In genomic region chr12:98850767-98851166, GRCm38 (mm10) we compare ENCODE assay signal across 8 mouse cellular contexts. TPM values are rescaled to one million over a fixed set of nuclear protein-coding genes. Genes with fewer than 3 reads are reported as not detected.
DNase-seq lines count a peak whose midpoint lies in the region; ATAC-seq and TF ChIP-seq lines count a peak whose summit lies in the region.

No protein-coding gene starts in this region.

- no peaks in the 10 kb centered on the region for H3K36me3 ChIP-seq in kidney, embryonic 16.5 days (ENCODE audit: insufficient read depth, low read length)
- H3K36me3 ChIP-seq in ES-Bruce4 (ENCODE audit: control insufficient read depth, insufficient read depth, low read length, poor library complexity, severe bottlenecking) = no peaks in the 10 kb centered on the region; the same call in 1 of the 2 replicates
- H3K36me3 ChIP-seq in embryonic facial prominence, embryonic 11.5 days (replicated peaks; ENCODE audit: control insufficient read depth, insufficient read depth, low read depth, low read length) = no peaks in the 10 kb centered on the region
- H3K36me3 ChIP-seq in limb, embryonic 10.5 days = no peaks in the 10 kb centered on the region

- no peak overlapping the region for H3K27ac ChIP-seq in kidney, embryonic 16.5 days (ENCODE audit: low read length)
- H3K27ac ChIP-seq in ES-Bruce4 (ENCODE audit: insufficient read depth, low read length) = no peak overlapping the region
- H3K27ac ChIP-seq in bone marrow, adult 2 months (ENCODE audit: control insufficient read depth, insufficient read depth, low read depth, low read length, poor library complexity) = no peak overlapping the region
- H3K27ac ChIP-seq in embryonic facial prominence, embryonic 11.5 days (replicated peaks; ENCODE audit: low read depth, low read length) = no peak overlapping the region
- H3K27ac ChIP-seq in limb, embryonic 10.5 days = no peak overlapping the region

- H3K4me3 ChIP-seq in kidney, embryonic 16.5 days (ENCODE audit: low read length) = no peak overlapping the region
- H3K4me3 ChIP-seq in ES-Bruce4 (ENCODE audit: low read depth, low read length) = no peak overlapping the region
- H3K4me3 ChIP-seq in bone marrow, adult 2 months (replicated peaks; ENCODE audit: control insufficient read depth, low read depth, low read length) = no peak overlapping the region
- H3K4me3 ChIP-seq in embryonic facial prominence, embryonic 11.5 days (ENCODE audit: low read depth, low read length) = no peak overlapping the region
- no peak overlapping the region for H3K4me3 ChIP-seq in limb, embryonic 10.5 days

- H3K9ac ChIP-seq in kidney, embryonic 16.5 days (replicated peaks; ENCODE audit: low read length) = no peak overlapping the region
- no peak overlapping the region for H3K9ac ChIP-seq in ES-Bruce4 (ENCODE audit: low read depth, poor library complexity, severe bottlenecking)
- H3K9ac ChIP-seq in embryonic facial prominence, embryonic 11.5 days (replicated peaks; ENCODE audit: low read length) = no peak overlapping the region

- TF ChIP-seq POLR2A in ES-Bruce4 (IDR thresholded peaks at IDR 0.05; ENCODE audit: insufficient read depth, low read length) = no peak
- TF ChIP-seq POLR2A in bone marrow, adult 2 months (IDR thresholded peaks at IDR 0.05; ENCODE audit: borderline replicate concordance, control insufficient read depth, low read depth, low read length) = no peak

- no peaks in the 10 kb centered on the region for H3K9me3 ChIP-seq in kidney, embryonic 16.5 days (ENCODE audit: low read length)
- no peaks in the 10 kb centered on the region for H3K9me3 ChIP-seq in ES-Bruce4 (replicated peaks; ENCODE audit: control insufficient read depth, insufficient read depth, low read length, poor library complexity, severe bottlenecking)
- H3K9me3 ChIP-seq in embryonic facial prominence, embryonic 11.5 days (replicated peaks; ENCODE audit: control insufficient read depth, low read length) = no peaks in the 10 kb centered on the region
- H3K9me3 ChIP-seq in limb, embryonic 10.5 days (replicated peaks) = no peaks in the 10 kb centered on the region

- H3K4me1 ChIP-seq in kidney, embryonic 16.5 days (ENCODE audit: insufficient read depth, low read length) = no peaks in the 10 kb centered on the region
- no peaks in the 10 kb centered on the region for H3K4me1 ChIP-seq in ES-Bruce4 (ENCODE audit: control insufficient read depth, insufficient read depth, low read length)
- no peaks in the 10 kb centered on the region for H3K4me1 ChIP-seq in bone marrow, adult 2 months (ENCODE audit: control insufficient read depth, insufficient read depth, low read length)
- H3K4me1 ChIP-seq in embryonic facial prominence, embryonic 11.5 days (ENCODE audit: control insufficient read depth, insufficient read depth, low read length) = no peaks in the 10 kb centered on the region
- no peaks in the 10 kb centered on the region for H3K4me1 ChIP-seq in limb, embryonic 10.5 days

- no peak for TF ChIP-seq EP300 in ES-Bruce4 (IDR thresholded peaks at IDR 0.05; ENCODE audit: insufficient read depth, low read depth, low read length)

- 14% methylated on average over 3 of the region's 3 CpGs for WGBS in kidney, embryonic 16.5 days
- 17% methylated on average over 3 of the region's 3 CpGs for WGBS in bone marrow, adult 2 months
- 30% methylated on average over 3 of the region's 3 CpGs for WGBS in embryonic facial prominence, embryonic 11.5 days
- WGBS in limb, embryonic 10.5 days = 30% methylated on average over 3 of the region's 3 CpGs

- H3K4me2 ChIP-seq in kidney, embryonic 16.5 days (replicated peaks; ENCODE audit: low read depth, low read length) = no peak overlapping the region
- H3K4me2 ChIP-seq in embryonic facial prominence, embryonic 11.5 days (ENCODE audit: low read depth, low read length) = no peak overlapping the region

- no peak for ATAC-seq in kidney, embryonic 16.5 days (ENCODE audit: low FRiP score, low TSS enrichment)
- no peak for ATAC-seq in embryonic facial prominence, embryonic 11.5 days (replicated peaks; ENCODE audit: insufficient number of reproducible peaks, low FRiP score, low TSS enrichment, low read depth)
- no peak for ATAC-seq in erythroblast, adult 5-6 weeks (replicated peaks; ENCODE audit: low FRiP score, poor library complexity, severe bottlenecking)

- peak; percentile 53 for DNase-seq in kidney, adult 11 months
- DNase-seq in embryonic facial prominence, embryonic 11.5 days (ENCODE audit: low spot score) = peak; percentile 69
- DNase-seq in limb, embryonic 10.5 days (ENCODE audit: low spot score) = peak; percentile 66
- DNase-seq in right cerebral cortex, adult 18-20 months = peak; percentile 37

- peak; percentile 62 for TF ChIP-seq CTCF in ES-Bruce4 (IDR thresholded peaks at IDR 0.05; ENCODE audit: low read depth, low read length)
- TF ChIP-seq CTCF in bone marrow, adult 2 months (IDR thresholded peaks at IDR 0.05; ENCODE audit: control insufficient read depth, insufficient read depth, low read length) = peak; percentile 64

- H3K27me3 ChIP-seq in kidney, embryonic 16.5 days (ENCODE audit: insufficient read depth, low read length) = no peaks in the 10 kb centered on the region
- no peaks in the 10 kb centered on the region for H3K27me3 ChIP-seq in ES-Bruce4 (ENCODE audit: control insufficient read depth, insufficient read depth, low read length, poor library complexity, severe bottlenecking)
- no peaks in the 10 kb centered on the region for H3K27me3 ChIP-seq in embryonic facial prominence, embryonic 11.5 days (ENCODE audit: control insufficient read depth, insufficient read depth, low read length)
- no peaks in the 10 kb centered on the region for H3K27me3 ChIP-seq in limb, embryonic 10.5 days (ENCODE audit: low read depth, poor library complexity, severe bottlenecking)

RNA-seq across cellular contexts. Expression of gene Eml5, which starts 50.5 kb away (rescaled TPM):
- polyA plus RNA-seq in kidney, embryonic 16.5 days (2015; fragmentation: Nextera tagmentation; extraction: Ambion mirVana) = 3.4 and 5.0 TPM in 2 replicates
- polyA plus RNA-seq in ES-Bruce4 (2011; ENCODE audit: insufficient read depth, insufficient read length, low read depth, missing spikeins) = 41.4 and 46.6 TPM in 2 replicates
- 3.1 and 5.4 TPM in 2 replicates for polyA plus RNA-seq in bone marrow, adult 2 months (2011; ENCODE audit: insufficient read depth, insufficient read length, low replicate concordance, missing spikeins)
- 3.3 and 4.0 TPM in 2 replicates for polyA plus RNA-seq in embryonic facial prominence, embryonic 11.5 days (2014; fragmentation: Nextera tagmentation; extraction: Ambion mirVana)
- polyA plus RNA-seq in limb, embryonic 10.5 days (2016; fragmentation: Nextera tagmentation; extraction: Ambion mirVana) = 1.6 and 1.8 TPM in 2 replicates
- 1.3 and 2.5 TPM in 2 replicates for total RNA-seq in erythroblast, adult 5-6 weeks (2015; ENCODE audit: low replicate concordance)
- total RNA-seq in erythroblast, adult 5-6 weeks (2017; ENCODE audit: low replicate concordance) = 2.6 and 6.0 TPM in 2 replicates
